Mouse (Mus musculus): ENCODE measurements at regions not wholly inside any gene's neighbourhood (a gene's known extent, or its start where the extent isn't known, plus 50 kb on each side); places are given as distances from the start of the nearest gene placed in this dataset.
"Not testable (repeated sequence)": the region's sequence is repeated elsewhere in the genome, so short reads cannot be mapped to it uniquely, and the experiment has no call there.

- no peak for DNase-seq (ENCODE audit: extremely low spot score in 1 of 2, low spot score in 2 of 2)
Observed at GRCm38 (mm10) chr3:21149618-21150017, 782.6 kb upstream of the Agtr1b start.

DNA sequence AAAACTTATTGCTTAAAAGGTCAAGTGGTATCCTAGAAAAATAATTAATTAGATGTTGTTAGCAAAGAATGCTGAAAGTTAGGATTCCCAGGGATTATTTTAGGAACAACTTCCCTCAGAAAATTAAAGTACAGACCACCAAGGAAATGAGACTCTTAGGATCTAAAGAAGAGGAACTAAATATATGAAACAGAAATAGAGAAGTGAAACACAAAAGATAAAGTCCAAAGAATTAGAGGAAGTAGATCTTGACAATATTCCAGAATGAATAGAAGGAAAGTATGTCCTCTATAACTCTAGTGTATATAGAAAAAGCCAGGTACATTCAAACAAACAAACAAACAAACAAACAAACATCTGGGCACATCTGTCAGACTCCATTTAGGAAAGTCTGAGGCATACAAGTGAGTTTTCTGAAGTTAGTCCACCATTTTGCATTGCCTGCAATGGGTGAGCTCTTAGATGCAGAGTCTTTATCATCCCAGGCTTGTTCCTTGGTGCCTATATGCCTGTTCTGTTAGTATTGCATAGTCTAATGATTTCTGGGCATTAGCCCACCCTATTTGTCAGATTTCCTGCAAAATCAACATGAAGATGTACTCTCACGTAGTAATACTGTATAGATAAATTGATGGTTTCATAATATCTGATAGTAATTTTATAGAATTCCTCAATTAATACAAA is 762.0 kb upstream of the Agtr1b start:
- no peak for DNase-seq (ENCODE audit: extremely low spot score in 1 of 2, low spot score in 2 of 2)
- intact Hi-C loops (cut with DNase I): no loop called here

More at GRCm38 (mm10) chr3:21149618-21150017, 782.6 kb upstream of the Agtr1b start:
- intact Hi-C loops (cut with DNase I): no loop called here

DNA sequence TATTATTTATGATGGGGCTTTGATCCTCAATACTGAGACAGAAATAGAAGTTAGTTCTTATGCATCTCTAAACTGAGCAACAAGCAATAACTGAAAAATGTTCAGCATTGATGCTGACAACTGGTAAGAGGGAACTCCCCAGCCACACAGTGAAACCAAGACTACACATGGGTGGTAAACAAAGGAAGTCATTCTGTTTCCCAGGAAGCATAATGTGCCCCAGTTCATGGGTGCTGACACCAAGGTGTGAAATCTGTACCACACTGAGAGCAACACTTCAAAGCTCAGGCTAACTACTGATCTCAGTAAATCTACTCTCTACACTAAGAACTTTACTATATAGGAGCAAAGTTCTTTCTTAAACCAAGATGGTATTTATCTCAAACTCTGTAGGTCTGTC is 759.2 kb upstream of the Agtr1b start:
- no peak for DNase-seq (ENCODE audit: extremely low spot score in 1 of 2, low spot score in 2 of 2)
- intact Hi-C loops (cut with DNase I): no loop called here

- DNase-seq (ENCODE audit: extremely low spot score in 1 of 2, low spot score in 2 of 2): no peak
- intact Hi-C loops (cut with DNase I): no loop called here
Observed at GRCm38 (mm10) chr3:21118164-21118902, 751.4 kb upstream of the Agtr1b start.

DNA sequence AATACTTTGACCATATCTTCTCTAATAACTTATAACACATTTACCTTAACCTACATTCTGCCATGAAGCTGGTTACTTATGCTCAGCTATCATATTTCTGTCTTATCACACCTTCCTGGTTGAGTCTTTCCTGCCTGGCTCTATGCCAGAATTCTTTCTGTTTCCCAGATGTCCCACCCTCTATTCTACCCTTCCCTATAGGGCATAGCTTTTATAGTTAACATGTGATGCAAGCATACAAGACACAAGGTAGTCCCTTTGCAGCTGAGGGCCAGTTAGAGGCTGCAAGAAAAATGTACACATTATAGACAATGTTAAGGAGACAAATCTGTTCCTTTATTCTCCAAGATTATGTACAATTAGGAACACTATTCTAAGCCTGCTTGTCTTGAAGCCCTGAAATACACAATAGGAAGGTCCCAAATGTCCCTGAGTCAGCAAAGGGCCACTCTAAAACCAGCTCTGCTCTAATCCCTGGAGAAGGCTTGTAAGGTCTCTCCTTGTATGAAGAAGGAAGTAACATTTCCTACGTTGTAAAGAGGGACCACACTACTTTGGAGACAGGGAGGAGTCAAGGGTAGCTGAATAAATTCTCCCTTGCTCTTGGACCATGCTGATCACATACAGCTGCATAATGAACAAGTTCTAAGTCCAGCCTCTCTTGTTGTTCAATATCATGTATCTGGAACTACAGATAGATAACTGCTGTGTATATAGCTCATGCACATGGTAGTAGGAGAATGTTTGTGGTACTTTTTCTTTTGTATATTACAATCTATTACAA is 745.0 kb upstream of the Agtr1b start:
- intact Hi-C loops (cut with DNase I): no loop called here

DNA sequence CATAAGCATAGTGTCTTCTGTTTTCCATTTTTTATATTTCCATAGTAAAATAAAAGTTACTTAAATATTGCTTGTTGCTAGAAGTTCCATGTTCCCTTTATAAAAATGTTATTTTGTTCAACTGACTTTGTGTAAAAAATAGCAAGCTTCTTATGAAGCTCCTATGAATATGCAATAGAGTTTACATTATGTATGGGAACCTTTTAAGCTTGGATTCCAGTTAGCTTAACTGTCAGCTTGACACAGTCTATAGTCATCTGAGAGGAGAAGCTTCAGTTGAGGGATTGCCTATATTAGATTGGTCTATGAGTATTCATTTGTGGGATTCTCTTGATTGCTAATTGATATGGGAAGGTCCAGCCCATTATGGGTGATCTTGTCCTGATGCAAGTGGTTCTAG is 723.2 kb upstream of the Agtr1b start:
- DNase-seq (ENCODE audit: extremely low spot score in 1 of 2, low spot score in 2 of 2): no peak
- intact Hi-C loops (cut with DNase I): no loop called here

More for the DNA sequence above, 745.0 kb upstream of the Agtr1b start:
- DNase-seq (ENCODE audit: extremely low spot score in 1 of 2, low spot score in 2 of 2): no peak

DNA sequence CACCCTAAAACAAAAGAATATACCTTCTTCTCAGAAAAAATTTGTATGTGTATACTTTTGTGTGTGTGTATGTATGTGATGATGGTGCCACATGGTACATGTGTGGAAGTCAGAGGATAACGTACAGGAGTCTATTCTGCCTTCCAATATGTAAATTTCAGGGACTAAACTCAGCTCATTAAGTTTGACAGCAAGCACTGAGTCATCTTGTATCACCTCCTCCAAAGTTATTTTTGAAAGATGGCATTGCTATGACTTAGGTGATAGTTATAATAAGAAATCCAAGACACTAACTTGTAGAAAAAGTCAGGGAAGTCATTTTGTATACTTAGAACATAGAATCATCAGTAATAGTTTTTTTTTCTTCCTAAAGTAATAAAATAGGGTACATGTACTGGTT is 719.4 kb upstream of the Agtr1b start:
- intact Hi-C loops (cut with DNase I): no loop called here
- no peak for DNase-seq (ENCODE audit: extremely low spot score in 1 of 2, low spot score in 2 of 2)

GRCm38 (mm10) chr3:21077548-21077947 is 710.6 kb upstream of the Agtr1b start:
- DNase-seq (ENCODE audit: extremely low spot score in 1 of 2, low spot score in 2 of 2): no peak
- intact Hi-C loops (cut with DNase I): no loop called here

GRCm38 (mm10) chr3:21053337-21053736 is 686.4 kb upstream of the Agtr1b start:
- intact Hi-C loops (cut with DNase I); DNase-seq (ENCODE audit: extremely low spot score in 1 of 2, low spot score in 2 of 2): not testable (repeated sequence)

GRCm38 (mm10) chr3:21049365-21049764 is 682.4 kb upstream of the Agtr1b start:
- intact Hi-C loops (cut with DNase I); DNase-seq (ENCODE audit: extremely low spot score in 1 of 2, low spot score in 2 of 2): not testable (repeated sequence)

- intact Hi-C loops (cut with DNase I): no loop called here
- DNase-seq (ENCODE audit: extremely low spot score in 1 of 2, low spot score in 2 of 2): no peak
Observed at GRCm38 (mm10) chr3:21045981-21046380, 679.0 kb upstream of the Agtr1b start.

- DNase-seq (ENCODE audit: extremely low spot score in 1 of 2, low spot score in 2 of 2): peak; percentile 16 to 60
- intact Hi-C loops (cut with DNase I): no loop called here
Observed at GRCm38 (mm10) chr3:21025876-21026275, 658.9 kb upstream of the Agtr1b start.

- intact Hi-C loops (cut with DNase I): no loop called here
Observed at GRCm38 (mm10) chr3:21020946-21021345, 654.0 kb upstream of the Agtr1b start.

GRCm38 (mm10) chr3:21020297-21020696 is 653.3 kb upstream of the Agtr1b start:
- no peak for DNase-seq (ENCODE audit: extremely low spot score in 1 of 2, low spot score in 2 of 2)
- intact Hi-C loops (cut with DNase I): no loop called here

More at GRCm38 (mm10) chr3:21020946-21021345, 654.0 kb upstream of the Agtr1b start:
- DNase-seq (ENCODE audit: extremely low spot score in 1 of 2, low spot score in 2 of 2): peak in 1 of 2 experiments; percentile 11

DNA sequence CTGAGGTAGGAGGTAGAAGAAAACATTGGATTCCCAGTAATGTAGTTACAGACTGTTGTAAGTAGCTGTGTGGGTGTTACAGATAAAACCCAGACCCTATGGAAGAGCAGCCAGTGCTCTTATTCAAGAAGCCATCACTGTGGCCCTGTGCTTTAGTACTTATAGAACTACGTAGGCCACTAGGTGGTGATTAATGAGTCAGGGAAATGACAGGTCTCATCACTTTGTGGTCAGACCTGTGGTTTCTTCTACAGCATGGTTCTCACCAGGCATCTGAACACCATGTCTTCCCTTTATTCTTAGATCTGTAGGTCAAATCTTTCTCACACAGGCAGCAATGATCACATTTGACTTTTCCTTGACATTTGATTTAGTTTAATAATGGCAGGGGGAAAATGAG is 642.7 kb upstream of the Agtr1b start:
- intact Hi-C loops (cut with DNase I): loop anchor here (2.0 kb wide), 1 partner anchor 77 kb away; no protein-coding TSS in a partner anchor
- DNase-seq (ENCODE audit: extremely low spot score in 1 of 2, low spot score in 2 of 2): no peak

DNA sequence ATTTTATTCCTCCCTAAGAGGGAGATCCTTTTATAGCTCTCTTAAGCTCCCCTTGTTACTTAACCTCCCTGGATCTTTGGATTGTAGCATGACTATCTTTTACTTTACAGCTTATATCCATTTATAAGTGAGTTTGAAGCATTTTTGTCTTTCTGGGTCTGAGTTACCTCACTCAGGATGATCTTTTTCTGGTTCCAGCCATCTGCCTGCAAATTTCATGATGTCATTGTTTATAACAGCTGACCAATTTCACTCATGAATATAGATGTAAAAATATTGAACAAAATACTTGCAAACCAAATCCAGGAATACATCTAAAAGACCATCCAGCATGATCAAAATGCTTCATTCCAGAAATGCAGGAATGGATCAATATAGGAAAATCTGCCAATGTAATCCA is 631.3 kb upstream of the Agtr1b start:
- intact Hi-C loops (cut with DNase I): no loop called here
- no peak for DNase-seq (ENCODE audit: extremely low spot score in 1 of 2, low spot score in 2 of 2)

- DNase-seq (ENCODE audit: extremely low spot score in 1 of 2, low spot score in 2 of 2): no peak
- intact Hi-C loops (cut with DNase I): no loop called here
Observed at GRCm38 (mm10) chr3:20989486-20989970, 622.6 kb upstream of the Agtr1b start.

GRCm38 (mm10) chr3:20986942-20987341 is 620.0 kb upstream of the Agtr1b start:
- no peak for DNase-seq (ENCODE audit: extremely low spot score in 1 of 2, low spot score in 2 of 2)
- intact Hi-C loops (cut with DNase I): no loop called here

- intact Hi-C loops (cut with DNase I): no loop called here
- DNase-seq (ENCODE audit: extremely low spot score in 1 of 2, low spot score in 2 of 2): peak; percentile 31 to 33
Observed at GRCm38 (mm10) chr3:20986377-20986727, 619.4 kb upstream of the Agtr1b start.

Measured in left cerebral cortex, postnatal 10 days (tissue).